16 mouse cellular contexts compared by ENCODE assay signal in the genomic region with DNA sequence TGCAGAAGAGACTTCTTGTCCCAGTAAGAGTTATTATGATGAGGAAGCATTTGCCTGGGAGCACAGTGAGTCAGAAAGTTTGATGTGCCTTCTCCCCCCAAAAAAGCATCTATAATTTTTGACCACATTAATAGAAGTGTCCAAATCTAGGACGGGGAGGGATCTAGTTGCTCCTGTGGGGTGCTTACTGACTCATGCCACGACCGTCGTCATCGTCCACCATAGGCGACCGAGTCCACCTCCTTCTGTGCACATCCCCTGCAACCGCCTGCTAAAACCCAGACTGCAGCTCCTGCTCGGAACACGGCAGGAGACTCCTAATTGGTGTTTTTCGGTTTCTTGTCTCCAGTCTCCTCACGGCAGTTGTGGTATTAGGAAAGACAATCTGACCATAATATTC.
"Had no signal": no experiment of that assay in that cellular context is flagged by ENCODE, and none has a peak within 500 bp of the region (broad histone marks: within the 10 kb centered on the region; RNA-seq: fewer than 3 reads in every experiment).

No protein-coding gene starts in this region.

- H3K27ac ChIP-seq: neural tube, embryonic 13.5 days; neural tube, embryonic 15.5 days; stomach, embryonic 15.5 days; stomach, postnatal 0 days had no signal

- H3K4me3 ChIP-seq: neural tube, embryonic 13.5 days; neural tube, embryonic 15.5 days; stomach, embryonic 15.5 days had no signal

- DNase-seq: retina, postnatal 1 day; right cerebral cortex, adult 18-20 months; right cerebral cortex, postnatal 14 days; right cerebral cortex, postnatal 25 days; right cerebral cortex, postnatal 4 days; spleen, adult 18-20 months; thymus, adult 18-20 months; thymus, adult 2 months; thymus, postnatal 14 days; thymus, postnatal 25 days; thymus, postnatal 36 days; thymus, postnatal 4 days had no signal

- H3K9me3 ChIP-seq: neural tube, embryonic 13.5 days; neural tube, embryonic 15.5 days; stomach, embryonic 15.5 days had no signal

- H3K27me3 ChIP-seq: neural tube, embryonic 13.5 days; neural tube, embryonic 15.5 days; stomach, embryonic 15.5 days had no signal

- H3K9ac ChIP-seq: neural tube, embryonic 13.5 days; neural tube, embryonic 15.5 days; stomach, embryonic 15.5 days had no signal

- H3K36me3 ChIP-seq: neural tube, embryonic 13.5 days; neural tube, embryonic 15.5 days; stomach, embryonic 15.5 days had no signal

- H3K4me2 ChIP-seq: neural tube, embryonic 13.5 days; neural tube, embryonic 15.5 days; stomach, embryonic 15.5 days had no signal
